Mouse (Mus musculus) kidney, embryonic 15.5 days (tissue): ENCODE data around the gene Ndufab1. TPM values are rescaled to one million over a fixed set of nuclear protein-coding genes. Genes with fewer than 3 reads are reported as not detected.
"Not testable (repeated sequence)": the region's sequence is repeated elsewhere in the genome, so short reads cannot be mapped to it uniquely, and the experiment has no call there.

Source experiments
- ATAC-seq: fragments of 200-750 bp; cut with Nextera tagmentation; replicated peaks from 2 replicates; pipeline ENCODE4 v1.8.0; 2017; ENCODE audit warnings: moderate TSS enrichment; ENCODE audit not compliant: low FRiP score
- H3K27ac ChIP-seq: fragments of 300-500 bp; sonication (generic); 2 replicates; pipeline ENCODE4 v1.5.1; 2015; ENCODE audit warnings: mild to moderate bottlenecking, inconsistent platforms
- H3K27me3 ChIP-seq: fragments of 300-500 bp; sonication (generic); 2 replicates; pipeline ENCODE4 v1.6.1; 2015; ENCODE audit warnings: inconsistent platforms
- H3K36me3 ChIP-seq: fragments of 300-500 bp; sonication (generic); 2 replicates; pipeline ENCODE4 v1.6.1; 2015; ENCODE audit warnings: inconsistent platforms
- H3K4me1 ChIP-seq: fragments of 300-500 bp; sonication (generic); 2 replicates; pipeline ENCODE4 v1.6.1; 2015; ENCODE audit warnings: inconsistent platforms
- H3K4me2 ChIP-seq: fragments of 300-500 bp; sonication (generic); 2 replicates; pipeline ENCODE4 v1.6.1; 2015; ENCODE audit warnings: moderate library complexity, mild to moderate bottlenecking, inconsistent platforms
- H3K4me3 ChIP-seq: fragments of 300-500 bp; sonication (generic); replicated peaks from 2 replicates; pipeline ENCODE4 v1.5.1; 2015; ENCODE audit warnings: mild to moderate bottlenecking, inconsistent platforms
- H3K9ac ChIP-seq: fragments of 300-500 bp; sonication (generic); 2 replicates; pipeline ENCODE4 v1.6.1; 2015; ENCODE audit warnings: mild to moderate bottlenecking, inconsistent platforms
- H3K9me3 ChIP-seq: fragments of 300-500 bp; sonication (generic); replicated peaks from 2 replicates; pipeline ENCODE4 v1.6.1; 2016; ENCODE audit warnings: inconsistent platforms
- WGBS: fragments of 180-500 bp; shearing (Covaris S2); methylation state at CpG from one replicate; pipeline ENCODE4 v1.1.7; 2015; ENCODE audit warnings: mixed read lengths; 5-methylcytosine and 5-hydroxymethylcytosine counted together
- polyA plus RNA-seq: library from polyadenylated mRNA; unstranded; fragments of >200 nt; fragmentation: Nextera tagmentation; extraction: Ambion mirVana; gene quantifications from 2 replicates; pipeline ENCODE4 v1.2.1, GENCODE M21; 2015

Gene Ndufab1
- polyA plus RNA-seq, 1 experiment from 2014 or later: 703 TPM

GRCm38 (mm10) chr7:122101014-122101746 is 506 bp downstream of the Ndufab1 start:
- Histone ChIP-seq H3K4me1 (peaks cover 23% of the 10 kb centered on the region), H3K4me2 (peak overlapping the region; percentile 75), H3K9ac (peak overlapping the region; percentile 86), H3K36me3 (peaks cover 30% of the 10 kb centered on the region), H3K4me3 (peak overlapping the region; percentile 72), H3K27ac (peak overlapping the region; percentile 67)
- 6% methylated on average over 28 of the region's 28 CpGs for WGBS
- ATAC-seq: peak; percentile 82
- not testable (repeated sequence) for H3K27me3 ChIP-seq, H3K9me3 ChIP-seq

- H3K27me3 ChIP-seq: no peaks in the 10 kb centered on the region
- H3K9me3 ChIP-seq: no peaks in the 10 kb centered on the region
- H3K27ac ChIP-seq: no peak overlapping the region
- no peak for ATAC-seq
- H3K4me2 ChIP-seq: no peak overlapping the region
- H3K4me3 ChIP-seq: 0 out of 2 replicates have a peak overlapping the region, but pooled peaks have one; percentile 5
- H3K4me1 ChIP-seq: peaks cover 23% of the 10 kb centered on the region
- no peak overlapping the region for H3K9ac ChIP-seq
- peaks cover 49% of the 10 kb centered on the region for H3K36me3 ChIP-seq
- 68% methylated on average over 4 of the region's 4 CpGs for WGBS
Observed at GRCm38 (mm10) chr7:122099222-122099621, 2.5 kb downstream of the Ndufab1 start.

DNA sequence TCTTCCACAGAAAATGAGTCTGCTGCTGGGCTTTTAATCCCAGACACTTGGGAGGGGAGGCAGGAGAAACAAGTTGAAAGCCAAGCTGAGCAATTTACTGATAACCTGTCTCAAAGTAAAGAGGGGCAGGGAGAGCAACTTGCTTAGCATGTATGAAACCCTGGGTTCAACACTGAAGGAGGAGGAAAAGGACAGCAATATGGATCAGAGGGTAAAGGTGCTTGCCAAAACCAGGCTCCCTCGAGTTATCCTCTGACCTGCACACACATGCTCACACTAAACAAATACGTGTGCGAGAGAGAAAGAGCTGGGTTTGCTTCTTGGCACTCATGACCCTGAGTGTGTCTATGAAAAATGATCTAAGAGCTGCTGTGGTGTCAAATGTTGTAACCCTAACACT is 3.7 kb downstream of the Ndufab1 start:
- no peak overlapping the region for H3K4me2 ChIP-seq
- peaks cover 23% of the 10 kb centered on the region for H3K4me1 ChIP-seq
- H3K27ac ChIP-seq: no peak overlapping the region
- H3K36me3 ChIP-seq: peaks cover 61% of the 10 kb centered on the region
- H3K4me3 ChIP-seq: no peak overlapping the region
- H3K27me3 ChIP-seq: no peaks in the 10 kb centered on the region
- H3K9me3 ChIP-seq: no peaks in the 10 kb centered on the region
- 92% methylated on average over 3 of the region's 3 CpGs for WGBS
- no peak overlapping the region for H3K9ac ChIP-seq
- no peak for ATAC-seq

DNA sequence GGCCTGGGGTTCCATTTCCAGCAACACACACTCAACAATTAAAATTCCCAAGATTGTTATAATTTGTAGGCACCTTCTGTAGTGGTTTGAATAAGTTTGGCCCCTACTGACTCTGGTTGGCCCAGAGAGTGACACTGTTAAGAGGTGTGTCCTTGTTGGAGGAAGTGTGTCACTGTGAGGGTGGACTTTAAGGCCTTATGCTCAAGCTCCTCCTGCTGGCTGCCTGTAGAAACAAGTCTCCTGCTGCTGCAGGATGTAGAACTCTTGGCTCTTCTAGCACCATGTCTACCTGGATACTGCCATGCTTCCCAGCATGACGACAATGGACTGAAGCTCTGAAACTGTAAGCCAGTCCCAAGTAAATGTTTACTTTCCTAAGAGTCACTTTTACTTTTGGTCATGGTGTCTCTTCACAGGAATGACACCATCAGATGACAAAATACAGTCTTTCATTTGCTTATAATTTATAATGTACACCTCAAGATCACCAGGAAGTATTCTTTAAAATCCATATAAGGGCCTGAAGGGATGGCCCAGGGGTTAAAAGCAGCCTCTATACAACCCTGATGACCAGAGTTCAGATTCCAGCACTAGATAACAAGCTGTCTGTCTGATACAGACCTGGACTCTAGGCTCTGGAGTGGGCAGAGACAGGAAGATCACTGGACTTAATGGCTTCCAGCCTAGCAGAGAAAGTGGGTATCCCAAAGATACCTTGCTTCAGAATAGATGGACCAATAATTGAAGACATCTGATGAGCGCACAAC is 6.9 kb downstream of the Ndufab1 start:
- H3K27me3 ChIP-seq: no peaks in the 10 kb centered on the region
- 98% methylated on average over 2 of the region's 2 CpGs for WGBS
- H3K36me3 ChIP-seq: peaks cover 93% of the 10 kb centered on the region
- peaks cover 6% of the 10 kb centered on the region for H3K4me1 ChIP-seq
- no peak overlapping the region for H3K4me2 ChIP-seq
- H3K9me3 ChIP-seq: no peaks in the 10 kb centered on the region
- H3K9ac ChIP-seq: no peak overlapping the region
- H3K4me3 ChIP-seq: no peak overlapping the region
- H3K27ac ChIP-seq: no peak overlapping the region
- no peak for ATAC-seq

DNA sequence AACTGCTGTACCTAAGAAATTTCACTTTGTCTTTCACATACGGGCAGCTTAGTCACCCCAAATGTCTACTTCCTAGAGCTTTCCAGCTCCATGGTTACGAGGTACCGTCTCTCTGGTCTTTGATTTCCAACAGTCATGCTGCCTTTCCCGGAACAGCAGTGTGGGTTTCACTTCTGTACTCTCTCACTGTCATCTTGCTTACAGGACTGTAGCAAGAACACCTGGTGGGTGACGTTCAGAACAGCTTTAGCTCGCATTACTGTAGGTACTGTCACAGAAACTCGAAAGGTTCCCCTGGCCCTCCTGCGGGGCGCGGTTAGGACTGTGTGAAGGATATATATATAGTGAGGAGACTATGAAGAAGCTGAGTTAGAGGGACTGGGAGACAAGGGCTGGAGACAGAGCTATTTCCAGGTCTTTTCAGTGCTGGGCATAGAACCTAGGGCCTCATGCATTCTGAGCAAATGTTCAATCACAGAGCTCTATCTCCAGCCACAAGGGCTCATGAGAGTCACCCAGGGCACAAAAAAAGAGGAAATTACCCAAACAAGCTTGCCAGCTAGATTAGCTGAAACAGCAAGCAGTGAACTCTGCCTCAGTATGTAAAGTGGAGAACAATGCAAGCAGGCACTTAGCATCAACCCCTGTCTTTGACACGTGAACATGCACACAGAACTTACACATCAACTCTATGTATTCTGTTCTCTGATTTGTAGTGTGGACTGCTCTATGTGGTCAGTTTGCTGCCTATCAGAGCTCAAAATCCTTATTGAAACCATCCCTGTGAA is 14.3 kb downstream of the Ndufab1 start:
- Histone ChIP-seq H3K9ac (no peak overlapping the region), H3K4me1 (no peaks in the 10 kb centered on the region), H3K27me3 (no peaks in the 10 kb centered on the region), H3K4me2 (no peak overlapping the region), H3K9me3 (no peaks in the 10 kb centered on the region), H3K4me3 (no peak overlapping the region), H3K36me3 (peaks cover 95% of the 10 kb centered on the region), H3K27ac (no peak overlapping the region)
- ATAC-seq: no peak
- 88% methylated on average over 11 of the region's 11 CpGs for WGBS

DNA sequence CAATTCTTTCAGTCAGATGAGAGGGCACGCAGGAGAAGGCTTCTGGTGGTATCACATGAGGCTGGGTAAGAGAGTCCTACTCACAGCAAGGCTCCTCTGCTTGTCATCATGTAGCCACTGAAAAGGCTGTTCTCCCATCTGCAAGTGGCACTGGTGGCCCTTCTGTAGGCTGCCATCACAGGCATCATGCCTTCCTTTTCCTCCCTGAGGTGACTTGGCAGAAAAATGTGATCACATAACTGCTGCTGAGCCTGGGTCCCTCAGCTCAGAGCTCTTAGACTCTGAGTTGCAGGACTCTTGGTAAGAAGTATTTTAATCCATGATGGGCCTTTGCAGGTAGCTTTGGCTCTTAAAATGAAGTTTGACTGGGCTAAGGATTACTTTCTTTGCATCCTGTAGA is 20.6 kb downstream of the Ndufab1 start:
- Histone ChIP-seq H3K27me3 (no peaks in the 10 kb centered on the region), H3K4me1 (no peaks in the 10 kb centered on the region), H3K27ac (no peak overlapping the region), H3K4me2 (no peak overlapping the region), H3K9ac (no peak overlapping the region), H3K9me3 (no peaks in the 10 kb centered on the region), H3K36me3 (peaks cover 94% of the 10 kb centered on the region), H3K4me3 (no peak overlapping the region)
- no peak for ATAC-seq
- 97% methylated on average over 1 of the region's 1 CpGs for WGBS

GRCm38 (mm10) chr7:122079798-122080554 is 21.7 kb downstream of the Ndufab1 start:
- no peak overlapping the region for H3K4me2 ChIP-seq
- 94% methylated on average over 8 of the region's 8 CpGs for WGBS
- no peaks in the 10 kb centered on the region for H3K4me1 ChIP-seq
- H3K9me3 ChIP-seq: no peaks in the 10 kb centered on the region
- H3K36me3 ChIP-seq: peaks cover 96% of the 10 kb centered on the region
- H3K4me3 ChIP-seq: no peak overlapping the region
- no peak for ATAC-seq
- H3K27ac ChIP-seq: no peak overlapping the region
- H3K9ac ChIP-seq: no peak overlapping the region
- H3K27me3 ChIP-seq: no peaks in the 10 kb centered on the region

DNA sequence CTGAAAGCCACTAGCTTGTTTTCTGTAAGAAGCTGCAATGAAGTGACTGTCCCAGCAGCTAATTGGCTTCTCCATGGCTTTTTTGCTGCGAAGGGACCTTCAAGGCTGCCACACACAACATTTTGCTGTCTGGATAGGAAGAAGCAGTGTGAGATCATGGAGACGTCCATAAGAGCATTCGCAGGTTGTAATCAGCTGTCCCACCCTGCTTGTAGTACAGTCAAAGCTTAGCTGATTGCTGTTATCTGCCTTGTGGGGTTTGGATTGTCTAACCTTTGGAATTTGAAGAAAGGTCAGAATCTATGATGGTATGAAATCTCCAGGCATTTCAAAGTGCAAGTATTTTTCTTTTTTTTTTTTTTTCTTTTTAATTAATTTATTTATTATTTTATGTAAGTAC is 27.3 kb downstream of the Ndufab1 start:
- Histone ChIP-seq H3K4me1 (peaks cover 8% of the 10 kb centered on the region), H3K4me3 (no peak overlapping the region), H3K4me2 (no peak overlapping the region), H3K9me3 (no peaks in the 10 kb centered on the region), H3K27me3 (no peaks in the 10 kb centered on the region), H3K36me3 (peaks cover 98% of the 10 kb centered on the region), H3K9ac (no peak overlapping the region), H3K27ac (no peak overlapping the region)
- WGBS: 90% methylated on average over 3 of the region's 3 CpGs
- ATAC-seq: no peak

DNA sequence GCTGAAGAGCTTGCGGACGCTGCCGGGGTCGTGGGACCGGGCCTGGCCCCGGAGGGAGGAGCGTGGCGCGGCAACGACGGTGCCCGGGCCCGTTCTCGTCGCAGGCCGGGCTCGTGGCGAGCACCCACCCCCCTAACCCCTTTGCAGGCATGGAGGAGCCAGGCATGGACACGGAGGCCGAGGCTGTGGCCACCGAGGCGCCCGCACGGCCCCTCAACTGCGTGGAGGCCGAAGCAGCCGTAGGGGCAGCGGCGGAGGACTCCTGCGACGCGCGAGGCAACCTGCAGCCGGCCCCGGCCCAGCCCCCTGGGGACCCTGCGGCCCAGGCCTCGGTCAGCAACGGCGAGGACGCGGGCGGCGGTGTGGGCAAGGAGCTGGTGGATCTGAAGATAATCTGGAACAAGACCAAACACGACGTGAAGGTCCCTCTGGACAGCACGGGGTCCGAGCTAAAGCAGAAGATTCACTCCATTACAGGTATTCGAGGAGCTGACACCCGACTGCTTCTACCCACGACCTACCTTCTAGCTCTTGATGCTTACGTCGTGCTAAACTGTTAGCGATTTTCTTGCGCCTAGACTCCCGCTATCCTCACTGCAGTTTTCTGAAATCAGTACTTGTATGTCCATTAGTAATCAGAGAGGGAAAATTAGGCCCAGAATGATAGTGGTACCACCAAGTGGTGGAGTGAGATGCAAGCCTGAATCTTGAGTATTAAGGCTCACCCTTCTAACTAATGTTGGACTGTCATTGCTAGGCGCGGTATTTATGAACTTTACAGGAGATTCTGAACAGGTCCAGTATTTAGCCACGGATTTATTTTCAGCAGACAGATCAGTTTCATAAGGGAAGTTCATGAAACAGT is 33.9 kb downstream of the Ndufab1 start:
- H3K27ac ChIP-seq: peak overlapping the region; percentile 98
- peak; percentile 13 for ATAC-seq
- WGBS: under 1% methylated on average over 58 of the region's 58 CpGs
- no peaks in the 10 kb centered on the region for H3K27me3 ChIP-seq
- H3K9ac ChIP-seq: peak overlapping the region; percentile 92
- peaks cover 33% of the 10 kb centered on the region for H3K4me1 ChIP-seq
- H3K36me3 ChIP-seq: peaks cover 43% of the 10 kb centered on the region
- H3K9me3 ChIP-seq: no peaks in the 10 kb centered on the region
- H3K4me3 ChIP-seq: peak overlapping the region; percentile 74
- peak overlapping the region; percentile 70 for H3K4me2 ChIP-seq

- peak within 1 kb of the TSS; percentile 98 for H3K27ac ChIP-seq
- no peaks in the 10 kb centered on the region for H3K27me3 ChIP-seq
- H3K9ac ChIP-seq: peak within 1 kb of the TSS; percentile 92
- peak within 1 kb of the TSS; percentile 70 for H3K4me2 ChIP-seq
- peak within 1 kb of the TSS; percentile 74 for H3K4me3 ChIP-seq
- peaks cover 43% of the 10 kb centered on the region for H3K36me3 ChIP-seq
- H3K4me1 ChIP-seq: peaks cover 33% of the 10 kb centered on the region
- whole genome bisulfite sequencing: under 1% methylated on average over 60 of the region's 60 CpGs
- peak; percentile 99 for ATAC-seq
- no peaks in the 10 kb centered on the region for H3K9me3 ChIP-seq
Observed at GRCm38 (mm10) chr7:122066945-122067516, 34.7 kb downstream of the Ndufab1 start, which contains the start of the genes Ubfd1 and Ears2. TSS of gene Ubfd1 (plus strand) at chr7:122067175. TSS of gene Ears2 (minus strand) at chr7:122067263.
